Mouse (Mus musculus): ENCODE data around the gene Cyp1a1. TPM values are rescaled to one million over a fixed set of nuclear protein-coding genes. Genes with fewer than 3 reads are reported as not detected.

The Cyp1a1 gene
- polyA plus RNA-seq, 1 experiment, result 0.15 TPM

GRCm38 (mm10) chr9:57671037-57671436, 16.7 kb upstream of the Cyp1a1 start:
- 86% methylated on average over 4 of the region's 4 CpGs for WGBS
- no peak for DNase-seq (ENCODE audit: low read depth in 1 of 2, low spot score in 2 of 2)
- no peak overlapping the region for H3K4me3 ChIP-seq (ENCODE audit: extremely low read depth, insufficient read depth, insufficient read length)

GRCm38 (mm10) chr9:57671500-57671899, 16.2 kb upstream of the Cyp1a1 start:
- no peaks in the 10 kb centered on the region for H3K27me3 ChIP-seq (ENCODE audit: control insufficient read depth, insufficient read depth, low read length)
- DNase-seq (ENCODE audit: low read depth in 1 of 2, low spot score in 2 of 2), result no peak
- no peak for TF ChIP-seq POLR2A (IDR thresholded peaks at IDR 0.05; ENCODE audit: low read depth, low read length)
- TF ChIP-seq CTCF (IDR thresholded peaks at IDR 0.05; ENCODE audit: extremely low read depth, insufficient read depth, insufficient read length, insufficient replicate concordance), result no peak

More at GRCm38 (mm10) chr9:57671037-57671436, 16.7 kb upstream of the Cyp1a1 start:
- TF ChIP-seq CTCF (IDR thresholded peaks at IDR 0.05; ENCODE audit: extremely low read depth, insufficient read depth, insufficient read length, insufficient replicate concordance) (no peak), POLR2A (IDR thresholded peaks at IDR 0.05; ENCODE audit: low read depth, low read length) (no peak)
- Histone ChIP-seq H3K27me3 (ENCODE audit: control insufficient read depth, insufficient read depth, low read length) (no peaks in the 10 kb centered on the region), H3K36me3 (ENCODE audit: control insufficient read depth, insufficient read depth, low read length) (no peaks in the 10 kb centered on the region), H3K4me1 (ENCODE audit: control insufficient read depth, insufficient read depth, insufficient read length) (no peaks in the 10 kb centered on the region), H3K27ac (ENCODE audit: insufficient read depth, low read length) (no peak overlapping the region)

GRCm38 (mm10) chr9:57681411-57681810, 6.3 kb upstream of the Cyp1a1 start:
- Histone ChIP-seq H3K27me3 (ENCODE audit: control insufficient read depth, insufficient read depth, low read length) (no peaks in the 10 kb centered on the region), H3K4me3 (ENCODE audit: extremely low read depth, insufficient read depth, insufficient read length) (no peak overlapping the region), H3K36me3 (ENCODE audit: control insufficient read depth, insufficient read depth, low read length) (no peaks in the 10 kb centered on the region), H3K27ac (ENCODE audit: insufficient read depth, low read length) (no peak overlapping the region), H3K4me1 (ENCODE audit: control insufficient read depth, insufficient read depth, insufficient read length) (no peaks in the 10 kb centered on the region)
- DNase-seq (ENCODE audit: low read depth in 1 of 2, low spot score in 2 of 2), result no peak
- TF ChIP-seq CTCF (IDR thresholded peaks at IDR 0.05; ENCODE audit: extremely low read depth, insufficient read depth, insufficient read length, insufficient replicate concordance) (no peak), POLR2A (IDR thresholded peaks at IDR 0.05; ENCODE audit: low read depth, low read length) (no peak)
- WGBS, result 89% methylated on average over 10 of the region's 10 CpGs

More at GRCm38 (mm10) chr9:57671500-57671899, 16.2 kb upstream of the Cyp1a1 start:
- Histone ChIP-seq H3K27ac (ENCODE audit: insufficient read depth, low read length) (no peak overlapping the region), H3K4me1 (ENCODE audit: control insufficient read depth, insufficient read depth, insufficient read length) (no peaks in the 10 kb centered on the region), H3K4me3 (ENCODE audit: extremely low read depth, insufficient read depth, insufficient read length) (no peak overlapping the region), H3K36me3 (ENCODE audit: control insufficient read depth, insufficient read depth, low read length) (no peaks in the 10 kb centered on the region)
- 91% methylated on average over 5 of the region's 5 CpGs for WGBS

GRCm38 (mm10) chr9:57683520-57683919, 4.2 kb upstream of the Cyp1a1 start, which contains the start of gene Cyp1a2:
Gene Cyp1a2, minus strand, starts transcription at chr9:57683703.
- no peak within 1 kb of the TSS for H3K4me3 ChIP-seq (ENCODE audit: extremely low read depth, insufficient read depth, insufficient read length)

DNA sequence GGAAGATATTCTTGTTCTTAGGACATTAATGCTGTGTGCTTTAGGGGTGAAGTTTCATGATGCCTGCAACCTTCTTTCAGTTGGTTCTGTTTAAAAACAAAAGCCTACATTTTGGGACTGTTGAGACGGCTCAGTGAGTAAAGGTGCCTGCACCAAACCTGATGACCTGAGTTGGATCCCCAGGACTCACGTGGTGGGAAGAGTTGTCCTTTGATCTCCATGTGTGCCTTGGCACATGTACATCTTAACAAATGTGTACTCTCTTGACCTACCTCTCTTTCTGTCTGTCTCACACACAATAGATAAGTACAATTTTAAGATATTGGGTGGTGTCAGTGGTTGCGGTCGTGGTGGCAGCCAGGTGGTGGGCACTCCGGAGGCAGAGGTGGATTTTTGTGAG, 1.7 kb upstream of the Cyp1a1 start:
- no peak overlapping the region for H3K27ac ChIP-seq (ENCODE audit: insufficient read depth, low read length)
- H3K36me3 ChIP-seq (ENCODE audit: control insufficient read depth, insufficient read depth, low read length), result no peaks in the 10 kb centered on the region
- H3K4me1 ChIP-seq (ENCODE audit: control insufficient read depth, insufficient read depth, insufficient read length), result no peaks in the 10 kb centered on the region
- no peak for DNase-seq (ENCODE audit: low read depth in 1 of 2, low spot score in 2 of 2)
- TF ChIP-seq CTCF (IDR thresholded peaks at IDR 0.05; ENCODE audit: extremely low read depth, insufficient read depth, insufficient read length, insufficient replicate concordance), result no peak
- 82% methylated on average over 5 of the region's 5 CpGs for WGBS
- H3K27me3 ChIP-seq (ENCODE audit: control insufficient read depth, insufficient read depth, low read length), result no peaks in the 10 kb centered on the region
- no peak overlapping the region for H3K4me3 ChIP-seq (ENCODE audit: extremely low read depth, insufficient read depth, insufficient read length)

More at GRCm38 (mm10) chr9:57683520-57683919, 4.2 kb upstream of the Cyp1a1 start, which contains the start of gene Cyp1a2:
- Histone ChIP-seq H3K27me3 (ENCODE audit: control insufficient read depth, insufficient read depth, low read length) (no peaks in the 10 kb centered on the region), H3K36me3 (ENCODE audit: control insufficient read depth, insufficient read depth, low read length) (no peaks in the 10 kb centered on the region), H3K27ac (ENCODE audit: insufficient read depth, low read length) (no peak within 1 kb of the TSS), H3K4me1 (ENCODE audit: control insufficient read depth, insufficient read depth, insufficient read length) (no peaks in the 10 kb centered on the region)
- 90% methylated on average over 5 of the region's 5 CpGs for WGBS
- DNase-seq (ENCODE audit: low read depth in 1 of 2, low spot score in 2 of 2), result no peak
- TF ChIP-seq CTCF (IDR thresholded peaks at IDR 0.05; ENCODE audit: extremely low read depth, insufficient read depth, insufficient read length, insufficient replicate concordance), result no peak
- no peak for TF ChIP-seq POLR2A (IDR thresholded peaks at IDR 0.05; ENCODE audit: low read depth, low read length)

- Histone ChIP-seq H3K4me3 (ENCODE audit: extremely low read depth, insufficient read depth, insufficient read length) (no peak overlapping the region), H3K36me3 (ENCODE audit: control insufficient read depth, insufficient read depth, low read length) (no peaks in the 10 kb centered on the region), H3K27me3 (ENCODE audit: control insufficient read depth, insufficient read depth, low read length) (peaks cover 1% of the 10 kb centered on the region; the same call in 1 of the 2 replicates), H3K4me1 (ENCODE audit: control insufficient read depth, insufficient read depth, insufficient read length) (no peaks in the 10 kb centered on the region), H3K27ac (ENCODE audit: insufficient read depth, low read length) (no peak overlapping the region)
- TF ChIP-seq CTCF (IDR thresholded peaks at IDR 0.05; ENCODE audit: extremely low read depth, insufficient read depth, insufficient read length, insufficient replicate concordance), result no peak
- no peak for TF ChIP-seq POLR2A (IDR thresholded peaks at IDR 0.05; ENCODE audit: low read depth, low read length)
- DNase-seq (ENCODE audit: low read depth in 1 of 2, low spot score in 2 of 2), result no peak
- 69% methylated on average over 2 of the region's 2 CpGs for WGBS
These were observed 430 bp downstream of the Cyp1a1 start for GRCm38 (mm10) chr9:57688158-57688557.

DNA sequence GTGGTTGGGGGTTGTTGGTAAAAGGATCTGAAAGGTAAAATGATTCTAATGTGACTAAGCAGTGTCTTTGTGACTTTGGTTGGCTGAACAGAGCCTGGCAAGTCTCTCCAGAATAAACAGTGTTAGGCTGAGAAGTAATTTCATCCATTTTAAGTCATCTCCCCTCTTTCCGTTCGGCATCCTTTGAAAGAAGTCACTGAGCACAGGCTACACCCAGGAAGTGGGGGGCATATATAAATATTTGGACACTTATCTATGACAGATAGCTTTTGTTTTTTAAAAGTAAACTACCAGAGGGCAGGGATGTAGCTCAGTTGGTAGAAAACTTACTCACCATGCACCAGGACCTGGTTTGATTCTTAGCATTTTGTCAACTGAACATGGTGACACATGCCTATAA, 878 bp downstream of the Cyp1a1 start:
- no peaks in the 10 kb centered on the region for H3K36me3 ChIP-seq (ENCODE audit: control insufficient read depth, insufficient read depth, low read length)
- no peak overlapping the region for H3K27ac ChIP-seq (ENCODE audit: insufficient read depth, low read length)
- TF ChIP-seq POLR2A (IDR thresholded peaks at IDR 0.05; ENCODE audit: low read depth, low read length) (no peak), CTCF (IDR thresholded peaks at IDR 0.05; ENCODE audit: extremely low read depth, insufficient read depth, insufficient read length, insufficient replicate concordance) (no peak)
- no peak for DNase-seq (ENCODE audit: low read depth in 1 of 2, low spot score in 2 of 2)
- H3K4me1 ChIP-seq (ENCODE audit: control insufficient read depth, insufficient read depth, insufficient read length), result no peaks in the 10 kb centered on the region
- H3K27me3 ChIP-seq (ENCODE audit: control insufficient read depth, insufficient read depth, low read length), result peaks cover 1% of the 10 kb centered on the region; the same call in 1 of the 2 replicates
- H3K4me3 ChIP-seq (ENCODE audit: extremely low read depth, insufficient read depth, insufficient read length), result no peak overlapping the region
- 84% methylated on average over 2 of the region's 2 CpGs for WGBS
